Mouse (Mus musculus): ENCODE data around the gene Arhgap33.

The Arhgap33 gene

GRCm38 (mm10) chr7:30534633-30535577, at the start of gene Arhgap33:
Gene Arhgap33 (minus strand): TSS chr7:30535060.
- peak; percentile 96 for DNase-seq

DNA sequence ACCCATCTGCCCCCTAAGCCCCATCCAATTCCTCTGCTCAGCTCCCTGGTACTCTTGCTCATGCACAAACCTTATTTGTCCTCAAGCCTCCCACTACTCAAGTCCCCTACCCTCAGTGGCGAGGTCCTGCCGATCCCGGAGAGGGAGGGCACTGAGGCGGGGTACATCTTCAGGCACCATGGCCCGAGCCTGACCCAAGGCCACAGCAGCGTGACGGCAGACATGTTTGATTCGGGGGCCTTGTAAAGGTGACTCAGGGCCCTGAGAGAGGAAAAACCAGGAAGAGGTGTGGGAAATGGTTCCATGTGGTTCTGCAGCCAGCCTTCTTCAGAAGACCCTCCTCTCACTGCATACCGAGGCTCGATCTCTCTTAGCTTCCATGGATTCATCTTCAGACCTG, 49.5 kb upstream of the Arhgap33 start:
- no peak for DNase-seq

DNA sequence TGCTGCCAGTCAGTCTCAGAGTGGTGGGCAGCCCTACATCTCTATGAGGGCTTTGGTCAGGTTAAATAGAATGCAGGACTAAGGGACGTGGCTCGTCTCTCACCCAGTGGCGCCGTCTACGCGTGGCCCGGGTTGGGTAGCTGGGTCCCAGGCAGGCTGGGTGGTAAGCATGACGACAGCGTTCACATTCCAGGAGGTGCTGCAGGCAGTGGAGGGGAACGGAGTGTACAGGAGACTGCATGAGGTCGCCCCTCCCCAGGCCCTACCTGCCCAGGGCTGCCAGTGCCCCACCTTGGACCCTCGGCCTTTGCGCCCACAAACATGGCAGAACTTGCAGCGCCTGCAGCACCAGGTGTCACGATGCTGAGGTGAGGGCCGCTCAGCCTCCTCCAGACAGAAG, 46.7 kb upstream of the Arhgap33 start:
- no peak for DNase-seq

GRCm38 (mm10) chr7:30579950-30580349, 45.1 kb upstream of the Arhgap33 start:
- DNase-seq: no peak

- DNase-seq: no peak
Measured at GRCm38 (mm10) chr7:30572969-30573368, 38.1 kb upstream of the Arhgap33 start.

GRCm38 (mm10) chr7:30572389-30572788, 37.5 kb upstream of the Arhgap33 start:
- no peak for DNase-seq

DNA sequence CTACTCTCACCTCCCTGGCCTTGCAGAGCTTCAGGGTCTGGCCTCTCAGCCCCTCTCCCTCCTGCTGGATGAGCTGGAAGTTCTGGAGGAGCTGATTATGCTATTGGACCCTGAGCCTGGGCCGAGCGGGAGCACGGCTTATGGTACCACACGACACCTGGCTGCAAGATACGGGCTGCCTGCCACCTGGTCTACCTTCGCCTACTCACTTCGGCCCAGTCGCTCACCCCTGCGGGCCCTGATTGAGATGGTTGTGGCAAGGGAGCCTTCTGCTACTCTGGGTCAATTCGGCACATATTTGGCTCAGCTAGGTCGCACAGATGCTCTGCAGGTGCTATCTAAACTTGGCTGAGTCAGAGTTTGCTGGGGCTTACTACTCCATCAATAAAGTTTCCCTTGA, 32.7 kb upstream of the Arhgap33 start:
- no peak for DNase-seq

DNA sequence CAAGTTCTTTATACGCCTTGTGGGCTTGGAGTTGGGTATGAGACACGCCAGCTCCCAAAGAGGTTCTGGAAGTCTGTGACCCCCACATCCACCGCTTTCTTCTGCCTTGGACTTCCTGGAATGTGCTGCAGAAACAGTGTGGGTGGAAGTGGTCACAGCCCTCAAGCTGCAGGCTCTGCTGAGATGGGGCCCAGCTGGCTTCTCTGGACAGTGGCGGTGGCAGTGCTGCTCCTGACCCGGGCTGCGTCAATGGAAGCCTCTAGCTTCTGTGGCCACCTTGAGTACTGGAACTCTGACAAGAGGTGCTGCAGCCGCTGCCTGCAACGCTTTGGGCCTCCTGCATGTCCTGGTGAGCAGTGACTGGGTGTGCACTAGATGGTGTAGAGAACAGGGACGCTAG, 31.2 kb upstream of the Arhgap33 start:
- DNase-seq: no peak

DNA sequence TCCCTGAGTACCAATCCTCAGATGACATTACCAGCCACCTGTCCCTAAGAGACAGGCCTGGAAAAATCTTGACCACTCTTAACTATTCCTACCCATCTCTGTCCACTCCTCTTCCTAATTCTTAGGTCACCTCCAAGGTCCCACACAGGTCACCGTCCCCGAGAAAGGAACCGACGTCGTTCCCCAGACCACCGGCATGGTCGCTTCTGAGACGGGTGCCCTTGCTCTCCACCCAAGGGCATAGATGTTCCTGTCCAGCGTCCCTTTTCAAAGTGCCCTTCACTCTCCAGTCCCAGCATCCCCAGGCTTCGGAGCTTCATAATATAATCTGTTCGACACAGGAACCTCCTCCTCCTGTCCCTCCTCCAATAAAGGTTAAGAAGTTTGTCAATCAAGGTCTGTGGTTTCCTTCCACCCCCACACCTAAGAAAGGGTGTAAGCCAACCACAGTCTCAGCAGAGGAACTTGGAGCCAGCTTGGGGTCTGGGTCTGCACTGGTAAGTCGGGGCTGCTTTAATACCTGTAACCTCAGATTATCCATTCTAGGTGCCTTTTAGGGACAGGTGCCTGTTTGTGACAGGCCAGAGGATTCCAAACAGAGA, 30.2 kb upstream of the Arhgap33 start, which contains the start of gene Igflr1:
Gene Igflr1 (plus strand): TSS at position 458 of the 602 bp plus-strand sequence.
- DNase-seq: no peak

- DNase-seq: no peak
Measured at GRCm38 (mm10) chr7:30563906-30564280, 29.0 kb upstream of the Arhgap33 start.

- peak; percentile 98 for DNase-seq
Measured at GRCm38 (mm10) chr7:30563117-30563905, 28.5 kb upstream of the Arhgap33 start, which contains the start of the genes U2af1l4, Gm49396 and Psenen. Gene U2af1l4 (plus strand): TSS chr7:30563301. Gene Gm49396 (plus strand): TSS chr7:30563344. Gene Psenen (minus strand): TSS chr7:30563627.

GRCm38 (mm10) chr7:30562526-30563116, 27.8 kb upstream of the Arhgap33 start:
- DNase-seq: no peak

GRCm38 (mm10) chr7:30560296-30560695, 25.4 kb upstream of the Arhgap33 start:
- no peak for DNase-seq

DNA sequence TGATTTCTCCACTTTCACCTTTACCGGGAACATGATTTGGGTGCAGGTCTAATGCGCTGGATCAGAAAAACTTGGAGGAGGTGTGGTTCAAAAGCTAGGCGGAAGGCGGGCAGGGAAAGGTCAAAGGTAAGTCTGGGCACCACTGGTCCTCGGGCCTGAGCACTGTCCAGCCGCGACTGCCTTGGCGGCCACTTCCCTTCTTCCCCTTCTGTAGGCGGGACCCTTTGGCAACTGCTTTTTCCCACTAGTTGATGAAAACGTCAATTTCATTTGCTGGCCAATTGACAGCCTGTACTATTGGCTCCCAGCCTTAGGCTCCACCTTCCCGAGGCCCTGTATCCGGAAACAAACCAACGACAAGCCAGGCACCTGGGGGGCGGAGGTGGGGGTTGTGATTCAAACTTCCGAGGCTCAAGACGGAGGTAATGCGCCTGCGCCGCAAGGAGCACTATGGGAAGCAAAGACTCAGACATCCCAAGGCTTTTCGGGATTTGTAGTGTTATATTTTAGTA, 24.6 kb upstream of the Arhgap33 start, which contains the start of gene Lin37:
Gene Lin37 (minus strand): TSS at position 396 of the 512 bp plus-strand sequence.
- peak; percentile 95 for DNase-seq

GRCm38 (mm10) chr7:30558656-30559442, 24.0 kb upstream of the Arhgap33 start:
- no peak for DNase-seq

GRCm38 (mm10) chr7:30557901-30558514, 23.1 kb upstream of the Arhgap33 start:
- no peak for DNase-seq

GRCm38 (mm10) chr7:30556894-30557536, 22.2 kb upstream of the Arhgap33 start:
- no peak for DNase-seq

DNA sequence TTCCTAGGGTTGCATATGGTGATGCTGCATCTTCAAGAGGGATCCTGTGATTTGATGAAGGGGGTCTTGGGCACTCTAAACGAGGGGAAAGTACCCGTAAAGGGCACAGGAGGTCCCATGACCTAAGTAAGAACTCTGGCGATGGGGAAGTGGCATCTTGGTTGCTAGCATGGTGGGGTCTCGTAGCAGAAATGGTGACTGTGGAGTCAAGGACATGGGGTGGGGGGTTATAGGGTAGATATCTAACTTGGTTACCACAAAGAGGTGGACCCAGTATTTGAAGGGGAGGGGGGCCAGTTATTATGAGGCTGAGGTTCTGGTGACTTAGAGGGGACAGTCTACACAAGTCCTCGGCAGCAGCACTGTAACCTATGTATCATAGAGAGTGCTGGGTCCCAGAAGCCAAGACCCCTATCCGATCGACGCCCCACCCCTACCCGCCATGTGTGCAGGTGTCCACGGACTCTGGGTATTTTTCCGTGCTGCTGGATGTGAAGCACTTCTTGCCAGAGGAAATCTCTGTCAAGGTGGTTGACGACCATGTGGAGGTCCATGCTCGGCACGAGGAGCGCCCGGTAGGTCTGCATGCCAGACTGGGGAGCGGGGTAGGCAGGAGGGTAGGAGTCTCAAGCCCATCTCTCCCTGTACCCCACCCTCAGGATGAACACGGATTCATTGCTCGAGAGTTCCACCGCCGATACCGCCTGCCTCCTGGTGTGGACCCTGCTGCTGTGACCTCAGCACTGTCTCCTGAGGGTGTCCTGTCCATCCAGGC, 19.1 kb upstream of the Arhgap33 start:
- no peak for DNase-seq

GRCm38 (mm10) chr7:30553021-30553589, 18.2 kb upstream of the Arhgap33 start:
- DNase-seq: peak; percentile 41
